Mouse (Mus musculus) lung, embryonic 14.5 days (tissue): ENCODE results near the gene Gimd1. TPM values are rescaled to one million over a fixed set of nuclear protein-coding genes. Genes with fewer than 3 reads are reported as not detected.

Experiments used
- ATAC-seq: fragments of 200-750 bp; cut with Nextera tagmentation; 2 replicates; pipeline ENCODE4 v1.8.0; 2017; ENCODE audit warnings: mild to moderate bottlenecking, moderate TSS enrichment, moderate library complexity; ENCODE audit not compliant: insufficient read depth
- DNase-seq: peaks from one replicate; pipeline ENCODE4 v3.0.0-alpha.2; 2015
- H3K27ac ChIP-seq: fragments of 300-500 bp; sonication (generic); 2 replicates; pipeline ENCODE4 v1.5.1; 2014; ENCODE audit warnings: low read depth, mild to moderate bottlenecking, moderate library complexity
- H3K27me3 ChIP-seq: fragments of 300-500 bp; sonication (generic); 2 replicates; pipeline ENCODE4 v1.6.1; 2014; ENCODE audit warnings: low read length, control low read depth; ENCODE audit not compliant: insufficient read depth
- H3K36me3 ChIP-seq: fragments of 300-500 bp; sonication (generic); 2 replicates; pipeline ENCODE4 v1.6.1; 2014; ENCODE audit warnings: control low read depth; ENCODE audit not compliant: insufficient read depth
- H3K4me1 ChIP-seq: fragments of 300-500 bp; sonication (generic); 2 replicates; pipeline ENCODE4 v1.6.1; 2014; ENCODE audit warnings: antibody characterized with exemption, control low read depth; ENCODE audit not compliant: insufficient read depth
- H3K4me2 ChIP-seq: fragments of 300-500 bp; sonication (generic); 2 replicates; pipeline ENCODE4 v1.6.1; 2014; ENCODE audit warnings: mild to moderate bottlenecking
- H3K4me3 ChIP-seq: fragments of 300-500 bp; sonication (generic); 2 replicates; pipeline ENCODE4 v1.5.1; 2014; ENCODE audit warnings: low read depth, low read length
- H3K9ac ChIP-seq: fragments of 300-500 bp; sonication (generic); 2 replicates; pipeline ENCODE4 v1.6.1; 2014
- H3K9me3 ChIP-seq: fragments of 300-500 bp; sonication (generic); 2 replicates; pipeline ENCODE4 v1.6.1; 2016; ENCODE audit warnings: low read depth, low read length, control low read depth
- CTCF ChIP-seq: IDR thresholded peaks from 2 replicates; pipeline ENCODE4 v1.5.1; 2016; ENCODE audit warnings: antibody characterized with exemption, low read depth
- WGBS: fragments of 180-500 bp; shearing (Covaris S2); extraction: QIAGEN DNeasy Blood & Tissue Kit; methylation state at CpG from one replicate; pipeline ENCODE4 v1.1.7; 2014; 5-methylcytosine and 5-hydroxymethylcytosine counted together
- polyA plus RNA-seq: library from polyadenylated mRNA; unstranded; fragments of >200 nt; fragmentation: Nextera tagmentation; extraction: Ambion mirVana; gene quantifications from 2 replicates; pipeline ENCODE4 v1.2.1, GENCODE M21; 2014

Gimd1 gene
- polyA plus RNA-seq, result not detected in 2 replicates

DNA sequence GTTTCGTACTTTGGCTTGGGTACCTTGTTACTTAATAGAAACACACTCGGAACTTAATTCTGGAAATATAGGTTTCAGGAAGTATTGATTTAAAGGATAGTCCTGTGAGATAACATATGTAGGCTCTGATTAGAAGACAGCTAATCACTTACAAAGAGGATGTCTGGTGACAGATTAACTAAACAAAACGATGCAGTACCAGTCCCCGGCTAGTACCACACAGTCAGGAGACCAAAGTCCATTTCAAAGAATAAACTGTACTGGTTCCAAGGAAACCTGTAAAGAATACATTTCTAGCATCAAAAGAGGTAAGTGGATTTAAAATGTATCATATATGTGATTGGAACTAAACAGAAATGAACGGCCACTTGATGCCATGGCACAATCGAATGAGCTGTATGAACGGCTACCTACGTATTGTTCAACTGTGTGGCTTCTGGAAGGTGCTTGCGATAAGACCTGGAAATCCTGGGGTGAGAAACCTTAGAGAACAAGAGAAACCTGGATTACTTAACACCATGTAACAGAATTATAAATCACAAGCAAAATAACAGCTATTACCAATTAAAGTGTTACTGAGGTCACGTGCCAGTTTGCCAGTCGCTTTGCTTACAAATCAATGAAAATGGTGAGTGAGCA, at the start of gene Gimd1:
Gene Gimd1 (plus strand): TSS at position 220 of the 639 bp plus-strand sequence.
- ATAC-seq, result no peak
- H3K27me3 ChIP-seq, result no peaks in the 10 kb centered on the region
- H3K9me3 ChIP-seq, result no peaks in the 10 kb centered on the region
- no peak within 1 kb of the TSS for H3K27ac ChIP-seq
- 75% methylated on average over 11 of the region's 11 CpGs for WGBS
- TF ChIP-seq CTCF, result no peak
- no peak for DNase-seq
- no peaks in the 10 kb centered on the region for H3K36me3 ChIP-seq
- no peak within 1 kb of the TSS for H3K4me3 ChIP-seq
- 0 out of 2 replicates have a peak within 1 kb of the TSS, but pooled peaks have one; percentile 20 for H3K4me2 ChIP-seq
- no peaks in the 10 kb centered on the region for H3K4me1 ChIP-seq
- no peak within 1 kb of the TSS for H3K9ac ChIP-seq

DNA sequence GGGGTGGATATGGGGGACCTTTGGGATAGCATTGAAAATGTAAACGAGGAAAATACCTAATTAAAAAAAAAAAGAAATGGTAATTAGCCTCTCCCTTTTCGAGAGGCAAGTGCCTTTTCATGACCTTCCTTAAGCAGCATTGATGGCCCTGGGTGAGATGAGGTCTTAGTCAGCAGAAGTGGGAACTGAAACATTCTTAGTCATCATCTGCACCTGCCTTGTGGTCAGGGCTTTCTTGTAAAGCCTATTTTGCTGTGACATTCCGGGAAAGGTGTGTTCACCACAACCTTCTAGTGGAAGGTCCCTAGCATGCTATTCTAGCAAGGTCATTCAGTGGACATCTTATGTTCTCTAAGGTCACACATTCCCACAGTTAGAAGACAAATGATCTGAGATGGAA, 48.4 kb upstream of the Gimd1 start:
- 71% methylated on average over 3 of the region's 3 CpGs for WGBS

DNA sequence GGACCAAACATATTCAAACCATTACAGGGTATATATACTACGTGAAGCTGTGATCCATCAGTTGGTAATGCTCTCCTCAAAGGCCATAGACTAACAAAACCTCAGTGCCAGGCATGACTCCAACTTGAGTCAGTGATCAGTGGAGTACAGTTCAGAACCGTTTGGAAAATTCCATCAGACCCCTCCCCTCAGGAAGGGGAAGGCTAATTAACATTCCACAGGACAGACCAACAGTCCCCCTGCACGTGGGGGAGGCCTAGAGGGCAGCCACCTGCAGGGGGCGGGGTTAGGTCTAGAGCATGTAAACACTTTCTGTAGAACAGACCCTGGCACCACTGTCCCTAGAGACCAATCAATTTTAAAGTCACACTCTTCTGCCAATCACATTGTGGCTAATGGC, 47.3 kb upstream of the Gimd1 start:
- no peak overlapping the region for H3K27ac ChIP-seq
- H3K9ac ChIP-seq, result no peak overlapping the region
- H3K4me3 ChIP-seq, result no peak overlapping the region
- peak; percentile 35; the same call in 1 of the 2 replicates for ATAC-seq
- no peak overlapping the region for H3K4me2 ChIP-seq
- H3K4me1 ChIP-seq, result no peaks in the 10 kb centered on the region
- no peaks in the 10 kb centered on the region for H3K36me3 ChIP-seq
- DNase-seq, result no peak
- 38% methylated on average over 4 of the region's 4 CpGs for WGBS
- H3K27me3 ChIP-seq, result no peaks in the 10 kb centered on the region
- no peaks in the 10 kb centered on the region for H3K9me3 ChIP-seq
- TF ChIP-seq CTCF, result no peak

More for the DNA sequence above, 48.4 kb upstream of the Gimd1 start:
- no peak for ATAC-seq
- Histone ChIP-seq H3K27me3 (no peaks in the 10 kb centered on the region), H3K4me3 (no peak overlapping the region), H3K36me3 (no peaks in the 10 kb centered on the region), H3K4me1 (no peaks in the 10 kb centered on the region), H3K27ac (no peak overlapping the region), H3K9me3 (no peaks in the 10 kb centered on the region), H3K9ac (no peak overlapping the region), H3K4me2 (no peak overlapping the region)
- DNase-seq, result no peak
- no peak for TF ChIP-seq CTCF

DNA sequence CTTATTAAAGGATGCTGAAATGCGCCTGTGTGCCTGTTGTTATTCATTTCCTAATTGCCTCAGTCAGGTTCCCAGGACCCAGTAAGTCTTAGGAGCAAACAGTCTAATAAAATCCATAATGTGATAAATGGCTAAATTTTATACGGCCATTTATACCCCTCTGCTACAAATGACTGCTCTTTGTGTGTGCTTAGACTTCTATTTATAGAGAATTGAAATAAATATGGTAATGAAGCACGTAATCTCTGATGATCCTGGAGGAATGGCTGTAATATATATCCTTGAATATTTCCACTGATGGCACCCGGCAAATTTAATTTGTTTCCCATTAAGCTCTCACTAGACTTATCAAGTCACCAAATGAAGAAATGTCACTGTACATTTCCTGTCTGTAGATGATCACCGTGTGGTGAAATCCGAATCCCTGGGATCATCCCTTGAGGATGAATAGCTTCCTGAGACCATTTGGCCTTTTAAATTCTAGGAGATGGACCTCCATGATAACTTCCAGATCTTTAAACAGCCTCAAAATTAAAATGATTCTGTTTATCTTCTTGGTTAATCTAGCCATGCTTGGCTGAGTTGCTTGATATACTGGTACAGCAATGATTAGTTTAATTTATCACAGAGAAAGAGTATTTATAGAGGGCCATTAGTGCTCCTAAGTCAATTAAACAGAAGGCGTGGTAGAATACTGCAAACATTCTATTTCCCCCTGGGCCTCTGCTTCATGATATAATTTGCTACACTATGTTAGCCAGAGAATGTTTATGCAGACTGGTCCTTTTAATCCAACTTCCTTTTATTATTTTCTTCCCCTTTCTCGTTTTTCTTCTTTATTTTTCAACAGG, 44.3 kb upstream of the Gimd1 start:
- H3K27me3 ChIP-seq, result no peaks in the 10 kb centered on the region
- ATAC-seq, result no peak
- H3K9me3 ChIP-seq, result no peaks in the 10 kb centered on the region
- H3K4me2 ChIP-seq, result no peak overlapping the region
- no peak for TF ChIP-seq CTCF
- DNase-seq, result no peak
- 57% methylated on average over 8 of the region's 8 CpGs for WGBS
- H3K36me3 ChIP-seq, result no peaks in the 10 kb centered on the region
- no peaks in the 10 kb centered on the region for H3K4me1 ChIP-seq
- no peak overlapping the region for H3K9ac ChIP-seq
- no peak overlapping the region for H3K4me3 ChIP-seq
- H3K27ac ChIP-seq, result no peak overlapping the region

DNA sequence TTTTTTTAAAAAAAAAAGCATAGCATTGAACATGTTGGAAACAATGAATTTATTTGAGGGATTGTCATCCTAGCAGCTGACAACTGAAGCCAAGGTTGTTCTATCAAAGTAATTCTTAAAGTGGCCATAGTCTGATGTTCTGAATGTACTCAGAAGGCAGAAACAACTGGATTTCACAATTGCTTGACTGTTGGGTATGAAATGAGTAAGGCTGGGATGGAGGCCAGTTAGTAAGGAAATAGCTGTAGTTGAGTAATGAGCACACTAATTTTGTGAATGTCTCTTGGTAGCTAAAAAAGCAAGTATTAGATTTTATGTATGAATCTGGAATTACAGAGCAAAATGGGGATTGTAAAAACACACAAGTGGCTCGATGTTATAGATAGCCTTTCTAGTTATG, 41.5 kb upstream of the Gimd1 start:
- Histone ChIP-seq H3K27me3 (no peaks in the 10 kb centered on the region), H3K9ac (no peak overlapping the region), H3K4me2 (no peak overlapping the region), H3K36me3 (no peaks in the 10 kb centered on the region), H3K4me1 (no peaks in the 10 kb centered on the region), H3K9me3 (no peaks in the 10 kb centered on the region), H3K27ac (no peak overlapping the region), H3K4me3 (no peak overlapping the region)
- DNase-seq (no peak), ATAC-seq (no peak)
- WGBS, result 65% methylated on average over 1 of the region's 1 CpGs
- no peak for TF ChIP-seq CTCF

DNA sequence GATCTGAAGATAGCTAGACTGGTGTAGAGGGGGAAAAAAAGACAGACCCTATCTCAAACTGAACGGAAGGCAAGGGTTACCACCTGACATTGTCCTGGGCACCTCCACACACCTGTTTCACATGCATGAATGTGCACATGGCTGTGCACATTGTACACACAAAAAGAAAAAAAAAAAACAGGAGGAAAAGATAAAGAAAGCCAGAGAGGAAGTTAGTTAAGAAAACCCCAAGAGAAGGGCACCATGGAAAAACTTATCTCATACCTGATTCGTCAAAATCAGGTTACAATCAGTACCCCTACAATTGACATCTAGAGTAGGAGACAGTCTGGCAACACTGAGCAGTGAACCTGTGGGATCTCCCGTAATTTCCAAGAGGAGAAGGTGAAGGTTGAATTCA, 39.6 kb upstream of the Gimd1 start:
- H3K27me3 ChIP-seq, result no peaks in the 10 kb centered on the region
- ATAC-seq (no peak), DNase-seq (no peak)
- 56% methylated on average over 3 of the region's 3 CpGs for WGBS
- H3K4me1 ChIP-seq, result no peaks in the 10 kb centered on the region
- no peak overlapping the region for H3K4me3 ChIP-seq
- TF ChIP-seq CTCF, result no peak
- H3K9ac ChIP-seq, result no peak overlapping the region
- no peaks in the 10 kb centered on the region for H3K36me3 ChIP-seq
- no peaks in the 10 kb centered on the region for H3K9me3 ChIP-seq
- H3K4me2 ChIP-seq, result no peak overlapping the region
- no peak overlapping the region for H3K27ac ChIP-seq

DNA sequence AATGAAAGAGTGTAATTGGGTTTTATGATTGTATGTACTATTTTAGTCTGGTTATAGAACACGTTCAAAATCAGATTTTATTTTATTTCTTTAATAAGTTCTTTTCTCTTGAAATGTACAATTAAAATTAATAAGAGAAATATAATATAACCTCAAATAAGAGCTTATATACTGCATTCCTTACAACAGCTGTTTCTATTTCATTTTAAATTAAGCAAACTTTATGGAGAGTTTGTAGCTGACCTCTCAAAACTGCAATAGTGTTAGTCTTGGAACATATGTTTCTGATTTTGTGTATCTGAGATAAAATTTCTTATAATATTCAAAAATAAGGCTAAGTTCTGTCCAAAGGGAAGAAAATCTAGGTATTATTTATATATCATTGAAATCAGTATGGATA, 39.0 kb upstream of the Gimd1 start:
- Histone ChIP-seq H3K9ac (no peak overlapping the region), H3K9me3 (no peaks in the 10 kb centered on the region), H3K4me1 (no peaks in the 10 kb centered on the region), H3K4me2 (no peak overlapping the region), H3K27ac (no peak overlapping the region), H3K4me3 (no peak overlapping the region), H3K27me3 (no peaks in the 10 kb centered on the region), H3K36me3 (no peaks in the 10 kb centered on the region)
- ATAC-seq (no peak), DNase-seq (no peak)
- 71% methylated on average over 1 of the region's 1 CpGs for WGBS
- no peak for TF ChIP-seq CTCF
